Mouse (Mus musculus) ES-Bruce4 (cell line): ENCODE results near the gene Gm4894.

Experiments
- CTCF ChIP-seq: IDR thresholded peaks from one replicate; pipeline ENCODE4 v1.8.1; 2011; ENCODE audit warnings: low read depth, low read length
- EP300 ChIP-seq: IDR thresholded peaks from 2 replicates; pipeline ENCODE4 v1.6.1; 2011; ENCODE audit warnings: low read depth, low read length; ENCODE audit not compliant: insufficient read depth

GRCm38 (mm10) chr9:49276542-49277334, 26.4 kb downstream of the Gm4894 start:
- TF ChIP-seq CTCF (no peak), EP300 (no peak)
